Mouse (Mus musculus) WW6 (cell line): ENCODE results near the gene Itga6.
"Not testable (repeated sequence)": the region's sequence is repeated elsewhere in the genome, so short reads cannot be mapped to it uniquely, and the experiment has no call there.

Experiments
- DNase-seq: peaks from one replicate; pipeline ENCODE4 v3.0.0-alpha.2; 2013; ENCODE audit warnings: low read depth, low spot score

Gene Itga6

GRCm38 (mm10) chr2:71891536-71891935 lies 146.1 kb downstream of the Itga6 start:
- no peak for DNase-seq

GRCm38 (mm10) chr2:71892741-71893349 lies 147.4 kb downstream of the Itga6 start:
- DNase-seq: no peak

- DNase-seq: no peak
These were observed 150.3 kb downstream of the Itga6 start for GRCm38 (mm10) chr2:71895596-71896286.

- no peak for DNase-seq
These were observed 152.0 kb downstream of the Itga6 start for GRCm38 (mm10) chr2:71897420-71897819.

- DNase-seq: no peak
These were observed 153.0 kb downstream of the Itga6 start for GRCm38 (mm10) chr2:71898335-71898856.

- DNase-seq: no peak
These were observed 154.5 kb downstream of the Itga6 start for GRCm38 (mm10) chr2:71899886-71900285.

GRCm38 (mm10) chr2:71905154-71905553 lies 159.7 kb downstream of the Itga6 start:
- no peak for DNase-seq

GRCm38 (mm10) chr2:71906356-71906755 lies 160.9 kb downstream of the Itga6 start:
- not testable (repeated sequence) for DNase-seq
